Mouse (Mus musculus): ENCODE measurements around the gene Morn2. TPM values are rescaled to one million over a fixed set of nuclear protein-coding genes. Genes with fewer than 3 reads are reported as not detected.

The Morn2 gene
- total RNA-seq, 1 experiment, result 10.7 TPM

DNA sequence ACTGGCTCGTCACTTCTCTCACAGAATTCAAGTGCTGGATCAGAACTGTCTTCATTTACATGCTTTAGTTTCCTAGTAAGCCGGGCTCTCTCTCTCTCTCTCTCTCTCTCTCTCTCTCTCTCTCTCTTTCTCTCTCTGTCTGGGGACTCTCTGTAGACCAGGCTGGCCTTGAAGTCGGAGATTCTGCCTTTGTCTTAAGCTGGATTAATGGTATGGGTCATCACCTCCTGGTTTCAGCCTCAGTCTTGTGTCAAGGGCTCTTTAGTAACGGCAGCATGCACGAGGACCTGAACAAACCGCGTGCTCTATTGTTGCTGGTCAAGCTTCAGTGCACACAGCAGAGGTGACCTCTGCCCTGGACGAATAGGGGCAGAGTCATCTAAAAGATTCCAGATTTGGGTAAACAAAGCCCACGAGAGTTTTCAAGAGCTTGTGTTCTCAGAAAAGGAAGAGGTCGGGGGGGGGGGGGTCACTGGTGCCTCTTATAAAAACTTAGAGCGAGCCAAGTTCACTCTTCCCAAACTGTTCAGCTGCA, 56.7 kb downstream of the Morn2 start:
- no peak overlapping the region for H3K9ac ChIP-seq (ENCODE audit: insufficient read depth, low read depth, low read length, poor library complexity, severe bottlenecking)
- H3K4me3 ChIP-seq (ENCODE audit: insufficient read depth in 1 of 2, low read depth in 1 of 2, low read length in 2 of 2, poor library complexity in 1 of 2, severe bottlenecking in 1 of 2), result no peak overlapping the region
- H3K9me3 ChIP-seq (ENCODE audit: control insufficient read depth, insufficient read depth, low read depth, low read length), result no peaks in the 10 kb centered on the region
- DNase-seq (ENCODE audit: low read depth, low spot score), result no peak
- in situ Hi-C loops (cut with MboI; ENCODE audit: low sequenced_read_pairs in 2 of 2, unreplicated experiment in 2 of 2), result no loop called here
- no peaks in the 10 kb centered on the region for H3K36me3 ChIP-seq (ENCODE audit: control insufficient read depth, insufficient read depth, low read length, poor library complexity, severe bottlenecking)
- TF ChIP-seq HCFC1 (IDR thresholded peaks at IDR 0.05; ENCODE audit: borderline replicate concordance, insufficient read depth, low read length) (no peak), CHD2 (IDR thresholded peaks at IDR 0.05; ENCODE audit: low read depth, low read length) (no peak), ZC3H11A (IDR thresholded peaks at IDR 0.05; ENCODE audit: borderline replicate concordance, low read depth, low read length) (no peak), ZNF384 (IDR thresholded peaks at IDR 0.05; ENCODE audit: low read depth, low read length) (no peak), MAFK (IDR thresholded peaks at IDR 0.05; ENCODE audit: insufficient read depth, low read depth, low read length) (no peak)
- no peaks in the 10 kb centered on the region for H3K4me1 ChIP-seq (ENCODE audit: control insufficient read depth in 2 of 2, insufficient read depth in 2 of 2, low read length in 2 of 2, poor library complexity in 1 of 2)
- H3K27ac ChIP-seq (ENCODE audit: insufficient read depth, low read depth, low read length, poor library complexity, severe bottlenecking), result no peak overlapping the region

Other genes starting within 250 kb of the Morn2 start
- gene Hnrnpll, start 227.9 kb upstream of the Morn2 start, total RNA-seq (2012; rRNA removed), result 36.4 and 40.9 TPM in 2 replicates
- 4.0 and 5.3 TPM in 2 replicates for gene Galm, start 162.7 kb upstream of the Morn2 start, total RNA-seq (2012; rRNA removed)
- 314 and 361 TPM in 2 replicates for gene Srsf7, start 82.9 kb upstream of the Morn2 start, total RNA-seq (2012; rRNA removed)
- gene Ttc39d, start 82.7 kb upstream of the Morn2 start, total RNA-seq (2012; rRNA removed), result 0.09 TPM in 1 of 2 replicates, not detected in the other
- gene Gemin6, start 65.8 kb upstream of the Morn2 start, total RNA-seq (2012; rRNA removed), result 28.4 and 45.4 TPM in 2 replicates
- 13.9 and 15.2 TPM in 2 replicates for gene Dhx57, start 273 bp downstream of the Morn2 start, total RNA-seq (2012; rRNA removed)
- 0.48 and 0.98 TPM in 2 replicates for gene Arhgef33, start 17.2 kb downstream of the Morn2 start, total RNA-seq (2012; rRNA removed)
- gene Gm10190, start 83.3 kb downstream of the Morn2 start, total RNA-seq (2012; rRNA removed), result not detected in 2 replicates
- 9.0 and 10.9 TPM in 2 replicates for gene Sos1, start 190.2 kb downstream of the Morn2 start, total RNA-seq (2012; rRNA removed)